Mouse (Mus musculus) neural tube, embryonic 13.5 days (tissue): ENCODE measurements around the gene C1rb. TPM values are rescaled to one million over a fixed set of nuclear protein-coding genes. Genes with fewer than 3 reads are reported as not detected.
"Not testable (repeated sequence)": the region's sequence is repeated elsewhere in the genome, so short reads cannot be mapped to it uniquely, and the experiment has no call there.

ENCODE experiments used
- ATAC-seq: fragments of 200-750 bp; cut with Nextera tagmentation; 2 replicates; pipeline ENCODE4 v1.8.0; 2017; ENCODE audit warnings: low read depth, mild to moderate bottlenecking, moderate TSS enrichment, moderate library complexity
- H3K27ac ChIP-seq: fragments of 300-500 bp; sonication (generic); replicated peaks from 2 replicates; pipeline ENCODE4 v1.5.1; 2015; ENCODE audit warnings: moderate library complexity, mild to moderate bottlenecking, inconsistent platforms
- H3K27me3 ChIP-seq: fragments of 300-500 bp; sonication (generic); 2 replicates; pipeline ENCODE4 v1.6.1; 2015; ENCODE audit warnings: mild to moderate bottlenecking, inconsistent platforms
- H3K36me3 ChIP-seq: fragments of 300-500 bp; sonication (generic); 2 replicates; pipeline ENCODE4 v1.6.1; 2015; ENCODE audit warnings: mild to moderate bottlenecking, inconsistent platforms
- H3K4me1 ChIP-seq: fragments of 300-500 bp; sonication (generic); replicated peaks from 2 replicates; pipeline ENCODE4 v1.6.1; 2015; ENCODE audit warnings: inconsistent platforms
- H3K4me2 ChIP-seq: fragments of 300-500 bp; sonication (generic); 2 replicates; pipeline ENCODE4 v1.6.1; 2015; ENCODE audit warnings: inconsistent platforms, mild to moderate bottlenecking, moderate library complexity
- H3K4me3 ChIP-seq: fragments of 300-500 bp; sonication (generic); 2 replicates; pipeline ENCODE4 v1.5.1; 2015; ENCODE audit warnings: mild to moderate bottlenecking, inconsistent platforms
- H3K9ac ChIP-seq: fragments of 300-500 bp; sonication (generic); 2 replicates; pipeline ENCODE4 v1.6.1; 2015; ENCODE audit warnings: moderate library complexity, mild to moderate bottlenecking, inconsistent platforms
- H3K9me3 ChIP-seq: fragments of 300-500 bp; sonication (generic); 2 replicates; pipeline ENCODE4 v1.6.1; 2016; ENCODE audit warnings: inconsistent platforms
- WGBS: fragments of 180-500 bp; shearing (Covaris S2); methylation state at CpG from one replicate; pipeline ENCODE4 v1.1.7; 2015; 5-methylcytosine and 5-hydroxymethylcytosine counted together
- polyA plus RNA-seq: library from polyadenylated mRNA; unstranded; fragments of >200 nt; fragmentation: Nextera tagmentation; extraction: Ambion mirVana; gene quantifications from 2 replicates; pipeline ENCODE4 v1.2.1, GENCODE M21; 2015

C1rb gene
- polyA plus RNA-seq, 1 experiment from 2014 or later: not detected

DNA sequence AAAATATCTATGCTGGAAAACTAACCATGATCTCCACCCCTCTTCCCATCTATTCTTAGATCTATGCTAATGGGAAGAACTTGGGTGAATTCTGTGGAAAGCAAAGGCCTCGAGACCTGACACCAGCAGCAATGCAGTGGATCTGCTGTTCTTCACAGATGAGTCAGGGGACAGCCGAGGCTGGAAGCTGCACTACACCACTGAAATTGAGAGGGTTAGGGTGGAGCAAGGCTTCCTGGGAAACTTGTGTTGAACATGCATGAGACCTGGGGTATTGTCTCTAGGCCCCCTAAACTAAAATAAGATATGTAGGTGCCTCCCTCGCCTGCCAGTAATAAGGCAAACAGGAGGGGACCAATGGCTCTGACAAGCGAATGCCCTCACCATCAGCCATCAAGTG, 8.9 kb upstream of the C1rb start:
- H3K27me3 ChIP-seq, H3K27ac ChIP-seq, H3K9ac ChIP-seq, H3K36me3 ChIP-seq, H3K4me3 ChIP-seq, ATAC-seq, H3K4me1 ChIP-seq, H3K9me3 ChIP-seq, H3K4me2 ChIP-seq: not testable (repeated sequence)
- 83% methylated on average over 4 of the region's 4 CpGs for whole genome bisulfite sequencing

DNA sequence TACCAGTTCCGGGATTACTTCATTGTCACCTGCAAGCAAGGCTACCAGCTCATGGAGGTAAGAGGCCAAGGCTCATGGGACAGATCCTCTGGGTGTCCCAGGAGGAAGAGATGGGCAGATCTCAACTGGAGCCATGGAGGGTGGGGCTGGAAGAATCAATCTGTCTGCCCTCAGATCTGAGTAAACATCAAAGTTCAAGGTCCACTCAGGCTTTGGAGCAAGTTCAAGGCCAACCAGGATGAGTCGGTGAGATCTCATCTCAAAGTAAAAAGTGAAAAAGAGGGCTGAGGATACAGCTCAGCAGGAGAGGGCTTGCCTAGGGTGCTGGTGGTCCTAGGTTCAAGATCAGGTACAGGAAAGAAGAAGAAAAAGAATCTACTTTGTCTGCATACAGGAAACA, 8.5 kb upstream of the C1rb start:
- H3K4me3 ChIP-seq, H3K36me3 ChIP-seq, ATAC-seq, H3K4me1 ChIP-seq, H3K4me2 ChIP-seq, H3K9me3 ChIP-seq, H3K9ac ChIP-seq, H3K27me3 ChIP-seq, H3K27ac ChIP-seq: not testable (repeated sequence)
- 88% methylated on average over 2 of the region's 2 CpGs for WGBS

DNA sequence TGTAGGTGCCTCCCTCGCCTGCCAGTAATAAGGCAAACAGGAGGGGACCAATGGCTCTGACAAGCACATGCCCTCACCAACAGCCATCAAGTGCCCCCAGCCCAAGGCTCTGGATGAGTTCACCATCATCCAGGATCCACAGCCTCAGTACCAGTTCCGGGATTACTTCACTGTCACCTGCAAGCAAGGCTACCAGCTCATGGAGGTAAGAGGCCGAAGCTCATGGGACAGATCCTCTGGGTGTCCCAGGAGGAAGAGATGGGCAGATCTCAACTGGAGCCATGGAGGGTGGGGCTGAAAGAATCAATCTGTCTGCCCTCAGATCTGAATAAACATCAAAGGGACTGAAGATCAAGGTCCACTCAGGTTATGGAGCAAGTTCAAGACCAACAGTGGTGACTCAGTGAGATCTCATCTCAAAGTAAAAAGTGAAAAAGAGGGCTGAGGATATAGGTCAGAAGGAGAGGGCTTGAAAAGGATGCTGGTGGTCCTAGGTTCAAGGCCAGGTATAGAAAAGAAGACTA, 5.1 kb downstream of the C1rb start:
- H3K4me2 ChIP-seq, H3K4me1 ChIP-seq, H3K36me3 ChIP-seq, ATAC-seq, H3K9ac ChIP-seq, H3K27ac ChIP-seq, H3K4me3 ChIP-seq, H3K27me3 ChIP-seq, H3K9me3 ChIP-seq: not testable (repeated sequence)
- 94% methylated on average over 3 of the region's 3 CpGs for WGBS

DNA sequence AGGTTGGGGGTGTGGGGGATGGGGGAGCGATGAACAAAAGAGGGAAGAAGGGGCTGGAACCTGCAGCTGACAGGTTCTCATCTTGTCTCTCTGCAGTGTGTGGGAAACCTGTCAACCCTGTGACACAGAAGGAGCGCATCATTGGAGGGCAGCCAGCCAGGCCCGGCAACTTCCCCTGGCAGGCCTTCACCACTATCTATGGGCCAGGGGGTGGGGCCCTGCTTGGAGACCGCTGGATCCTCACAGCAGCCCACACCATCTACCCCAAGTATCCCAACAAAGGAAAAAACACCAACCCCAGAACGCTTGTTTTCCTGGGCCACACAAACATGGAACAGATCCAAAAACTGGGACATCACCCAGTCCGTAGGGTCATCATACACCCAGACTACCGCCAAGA, 10.1 kb downstream of the C1rb start:
- not testable (repeated sequence) for H3K27me3 ChIP-seq, H3K4me1 ChIP-seq, H3K36me3 ChIP-seq, H3K27ac ChIP-seq, H3K9me3 ChIP-seq, H3K9ac ChIP-seq, H3K4me3 ChIP-seq, H3K4me2 ChIP-seq, ATAC-seq
- WGBS: 89% methylated on average over 6 of the region's 7 CpGs

DNA sequence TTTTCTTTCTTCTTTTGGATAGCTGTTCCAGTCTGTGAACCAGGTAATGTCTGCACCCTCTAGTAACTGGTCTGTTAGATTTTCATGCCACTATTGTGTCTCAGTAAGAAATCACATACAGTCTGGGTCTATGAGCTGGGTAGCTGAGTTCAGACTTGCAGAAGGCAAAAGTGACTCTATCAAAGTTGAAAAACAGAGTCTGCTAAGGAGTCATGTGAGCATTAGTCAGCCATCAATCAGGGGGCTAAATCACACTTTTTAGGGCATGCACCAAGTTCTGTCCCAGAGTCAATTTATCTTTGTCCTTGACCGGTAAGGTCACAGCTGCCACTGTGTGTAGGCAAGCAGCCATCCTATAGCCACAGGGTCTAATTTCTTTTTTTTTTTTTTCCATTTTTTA, 12.1 kb downstream of the C1rb start:
- no peak for ATAC-seq
- H3K9ac ChIP-seq: no peak overlapping the region
- H3K4me3 ChIP-seq: no peak overlapping the region
- H3K27me3 ChIP-seq: no peaks in the 10 kb centered on the region
- 91% methylated on average over 1 of the region's 1 CpGs for WGBS
- no peak overlapping the region for H3K4me2 ChIP-seq
- H3K9me3 ChIP-seq: no peaks in the 10 kb centered on the region
- no peaks in the 10 kb centered on the region for H3K36me3 ChIP-seq
- H3K27ac ChIP-seq: no peak overlapping the region
- no peaks in the 10 kb centered on the region for H3K4me1 ChIP-seq

DNA sequence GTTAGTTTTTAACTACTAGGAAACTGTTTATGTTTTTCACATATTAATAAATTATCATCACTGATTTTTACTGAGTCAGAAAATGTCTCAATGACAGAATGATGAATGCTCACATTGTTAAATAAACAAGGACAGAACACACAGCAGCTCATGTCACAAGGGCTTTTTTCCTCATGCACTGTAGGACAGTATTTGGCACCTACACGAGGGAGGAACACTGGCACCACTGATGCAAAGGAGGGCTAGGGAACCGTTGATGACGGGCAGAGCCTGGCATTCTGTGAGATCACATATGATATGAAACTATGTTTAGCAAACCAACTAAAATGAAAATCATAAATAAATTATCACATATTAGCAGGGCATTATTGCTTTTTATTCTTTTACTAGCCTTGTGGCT, 14.8 kb downstream of the C1rb start:
- Histone ChIP-seq H3K4me3 (no peak overlapping the region), H3K9ac (no peak overlapping the region), H3K9me3 (no peaks in the 10 kb centered on the region), H3K27ac (no peak overlapping the region), H3K36me3 (no peaks in the 10 kb centered on the region), H3K4me1 (no peaks in the 10 kb centered on the region), H3K27me3 (no peaks in the 10 kb centered on the region), H3K4me2 (no peak overlapping the region)
- no peak for ATAC-seq
- WGBS: 78% methylated on average over 3 of the region's 3 CpGs

DNA sequence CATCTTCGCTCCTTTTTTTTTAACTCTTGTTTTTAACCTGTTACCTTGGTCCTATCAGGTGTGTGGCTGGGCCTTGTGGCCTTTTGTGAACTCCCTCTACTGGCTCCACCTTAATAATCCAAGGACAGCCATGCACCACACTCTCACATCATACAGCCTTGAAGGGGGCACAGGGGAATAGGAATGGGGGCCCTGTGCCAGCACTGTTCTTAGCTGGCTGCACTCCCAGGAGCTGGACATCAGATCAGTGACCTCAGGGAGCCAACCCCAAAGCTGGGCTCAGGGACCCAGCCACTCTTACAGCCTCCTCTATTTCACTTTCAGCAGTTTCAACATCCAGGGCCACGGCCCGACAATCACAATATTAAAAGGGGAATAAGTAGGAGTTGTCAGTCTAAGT, 15.7 kb downstream of the C1rb start:
- 88% methylated on average over 3 of the region's 3 CpGs for WGBS
- no peaks in the 10 kb centered on the region for H3K9me3 ChIP-seq
- no peaks in the 10 kb centered on the region for H3K27me3 ChIP-seq
- no peak overlapping the region for H3K4me2 ChIP-seq
- no peak for ATAC-seq
- no peaks in the 10 kb centered on the region for H3K4me1 ChIP-seq
- H3K9ac ChIP-seq: no peak overlapping the region
- H3K36me3 ChIP-seq: no peaks in the 10 kb centered on the region
- no peak overlapping the region for H3K27ac ChIP-seq
- no peak overlapping the region for H3K4me3 ChIP-seq

DNA sequence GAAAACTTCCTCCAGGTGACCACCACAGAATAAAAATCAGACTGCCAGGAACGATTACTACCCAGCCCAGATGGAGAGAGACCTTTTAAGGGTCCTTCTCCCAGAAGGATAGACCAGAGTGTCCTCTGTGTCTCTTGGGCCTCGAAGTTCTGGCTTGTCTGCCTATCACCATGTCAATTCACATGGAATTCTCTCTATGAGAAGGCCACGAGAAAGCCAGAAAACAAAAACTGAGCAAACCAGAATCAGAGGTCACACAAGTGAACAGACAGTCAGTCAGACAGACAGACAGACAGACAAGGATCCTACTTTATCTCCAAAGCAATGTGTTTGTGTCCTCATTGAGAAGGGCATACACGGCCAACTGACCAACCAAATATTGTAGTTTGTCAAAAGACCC, 16.2 kb downstream of the C1rb start:
- Histone ChIP-seq H3K27ac (no peak overlapping the region), H3K27me3 (no peaks in the 10 kb centered on the region), H3K36me3 (no peaks in the 10 kb centered on the region), H3K9me3 (no peaks in the 10 kb centered on the region), H3K4me1 (no peaks in the 10 kb centered on the region), H3K4me3 (no peak overlapping the region), H3K9ac (no peak overlapping the region), H3K4me2 (no peak overlapping the region)
- ATAC-seq: no peak
- 82% methylated on average over 4 of the region's 4 CpGs for WGBS

DNA sequence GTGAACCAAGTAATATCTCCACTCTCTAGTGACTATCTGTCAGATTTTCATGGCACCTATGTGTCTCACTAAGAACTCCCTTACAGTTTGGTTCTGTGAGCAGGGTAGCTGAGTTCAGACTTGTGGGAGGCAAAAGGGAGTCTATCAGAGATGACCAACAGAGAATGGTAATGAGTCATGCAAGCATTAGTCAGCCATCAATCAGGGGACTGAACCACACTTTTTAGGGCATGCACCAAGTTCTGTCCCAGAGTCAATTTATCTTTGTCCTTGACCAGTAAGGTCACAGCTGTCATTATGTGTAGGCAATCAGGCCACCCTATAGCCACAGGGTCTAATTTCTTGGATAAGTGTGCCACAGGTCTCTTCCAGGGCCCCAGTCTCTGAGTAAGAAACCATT, 18.7 kb downstream of the C1rb start:
- Histone ChIP-seq H3K4me3 (no peak overlapping the region), H3K4me1 (no peaks in the 10 kb centered on the region)

DNA sequence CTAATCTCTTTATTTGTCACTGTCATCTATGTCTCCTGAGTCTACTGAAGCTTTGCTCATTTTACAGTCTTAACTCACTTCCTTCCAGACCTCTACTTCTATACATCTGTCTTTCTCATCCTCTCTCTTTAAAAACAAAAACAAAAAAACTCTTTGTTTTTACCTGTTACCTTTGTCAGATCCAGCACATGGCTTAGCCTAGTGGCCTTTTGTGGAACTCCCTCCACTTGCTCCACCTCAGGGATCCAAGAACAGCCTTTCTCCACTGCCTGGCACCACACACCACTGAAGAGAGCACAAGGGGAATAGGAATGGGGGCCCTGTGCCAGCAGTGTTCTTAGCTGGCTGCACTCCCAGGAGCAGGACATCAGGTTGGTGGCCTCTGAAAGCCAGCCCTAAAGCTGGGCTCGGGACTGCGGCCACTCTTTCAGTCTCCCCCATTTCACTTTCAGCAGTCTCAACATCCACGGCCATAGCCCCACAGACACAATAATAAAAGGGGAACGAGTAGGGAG, 22.1 kb downstream of the C1rb start:
- Histone ChIP-seq H3K27me3 (no peaks in the 10 kb centered on the region), H3K4me2 (no peak overlapping the region), H3K27ac (no peak overlapping the region), H3K4me3 (no peak overlapping the region), H3K9me3 (no peaks in the 10 kb centered on the region), H3K4me1 (no peaks in the 10 kb centered on the region), H3K36me3 (no peaks in the 10 kb centered on the region), H3K9ac (no peak overlapping the region)
- no peak for ATAC-seq
- 88% methylated on average over 4 of the region's 4 CpGs for WGBS

More for the DNA sequence above, 18.7 kb downstream of the C1rb start:
- Histone ChIP-seq H3K4me2 (no peak overlapping the region), H3K27me3 (no peaks in the 10 kb centered on the region), H3K9ac (no peak overlapping the region), H3K36me3 (no peaks in the 10 kb centered on the region), H3K9me3 (no peaks in the 10 kb centered on the region), H3K27ac (no peak overlapping the region)
- no peak for ATAC-seq

DNA sequence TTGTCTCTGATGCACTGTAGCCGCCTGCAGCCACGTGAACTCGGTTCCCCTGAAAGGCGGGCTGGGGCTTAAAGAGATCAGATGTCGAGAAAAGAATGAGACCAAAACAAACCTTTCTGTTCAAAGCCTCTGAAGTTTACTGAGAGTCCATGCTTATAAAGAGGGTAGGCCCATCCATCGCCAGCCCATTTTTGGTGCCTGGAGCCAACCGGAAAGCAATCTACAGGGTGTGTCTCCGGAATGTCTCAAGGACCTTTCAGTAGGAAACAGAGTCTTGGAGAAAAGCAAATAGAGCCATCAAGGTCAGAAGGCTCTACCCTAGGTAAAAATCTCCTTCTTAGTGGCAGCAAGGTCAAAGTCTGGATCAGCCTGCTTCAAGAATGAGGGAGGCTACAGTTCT, 23.0 kb downstream of the C1rb start:
- Histone ChIP-seq H3K9ac (no peak overlapping the region), H3K9me3 (no peaks in the 10 kb centered on the region), H3K4me2 (no peak overlapping the region), H3K27me3 (no peaks in the 10 kb centered on the region), H3K36me3 (no peaks in the 10 kb centered on the region), H3K4me1 (no peaks in the 10 kb centered on the region), H3K27ac (no peak overlapping the region), H3K4me3 (no peak overlapping the region)
- 87% methylated on average over 8 of the region's 8 CpGs for WGBS
- no peak for ATAC-seq

DNA sequence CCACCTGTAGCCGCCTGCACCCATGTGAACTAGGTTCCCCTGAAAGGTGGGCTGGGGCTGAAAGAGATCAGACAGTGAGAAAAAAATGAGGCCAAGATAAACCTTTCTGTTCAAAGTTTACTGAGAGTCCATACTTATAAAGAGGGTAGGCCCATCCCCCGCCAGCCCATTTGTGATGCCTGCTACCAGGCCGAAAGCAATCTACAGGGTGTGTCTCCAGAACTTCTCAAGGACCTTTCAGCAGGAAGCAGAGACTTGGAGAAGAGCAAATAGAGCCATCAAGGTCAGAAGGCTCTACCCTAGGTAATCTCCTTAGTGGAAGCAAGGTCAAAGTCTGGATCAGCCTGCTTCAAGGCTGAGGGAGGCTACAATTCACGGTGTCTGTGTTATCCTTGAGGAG, 31.9 kb downstream of the C1rb start:
- ATAC-seq: no peak
- Histone ChIP-seq H3K4me3 (no peak overlapping the region), H3K9me3 (no peaks in the 10 kb centered on the region), H3K27ac (no peak overlapping the region), H3K4me1 (no peaks in the 10 kb centered on the region), H3K27me3 (no peaks in the 10 kb centered on the region), H3K9ac (no peak overlapping the region), H3K36me3 (no peaks in the 10 kb centered on the region), H3K4me2 (no peak overlapping the region)
- WGBS: 96% methylated on average over 4 of the region's 4 CpGs

DNA sequence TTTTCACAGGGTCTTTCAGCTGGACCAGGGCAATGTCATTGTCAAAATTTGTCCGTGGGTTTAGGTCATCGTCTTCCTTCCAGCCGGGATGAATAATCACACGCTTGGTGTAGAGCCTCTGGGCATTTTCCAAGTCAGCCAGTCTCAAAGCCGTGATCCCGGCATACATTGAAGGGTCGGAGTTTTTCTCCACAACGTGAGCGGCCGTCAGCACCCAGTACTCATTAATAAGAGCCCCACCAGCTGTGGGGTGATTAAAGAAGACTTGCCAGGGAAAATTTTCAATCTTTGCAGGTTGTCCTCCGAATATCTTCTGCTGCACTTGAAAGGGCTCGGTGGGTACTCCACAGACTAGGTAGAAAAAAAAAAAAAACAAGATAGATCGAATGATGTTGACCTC, 55.5 kb downstream of the C1rb start:
- no peaks in the 10 kb centered on the region for H3K27me3 ChIP-seq
- H3K4me2 ChIP-seq: no peak overlapping the region
- H3K4me1 ChIP-seq: no peaks in the 10 kb centered on the region
- H3K27ac ChIP-seq: no peak overlapping the region
- H3K36me3 ChIP-seq: no peaks in the 10 kb centered on the region
- ATAC-seq: no peak
- no peak overlapping the region for H3K9ac ChIP-seq
- H3K4me3 ChIP-seq: no peak overlapping the region
- H3K9me3 ChIP-seq: no peaks in the 10 kb centered on the region
- 92% methylated on average over 13 of the region's 13 CpGs for whole genome bisulfite sequencing
